Mouse (Mus musculus) megakaryocyte progenitor cell, adult 5-6 weeks (primary cell): Measurements from ENCODE around the gene Cabp1. TPM values are rescaled to one million over a fixed set of nuclear protein-coding genes. Genes with fewer than 3 reads are reported as not detected.

Source experiments
- ATAC-seq: replicated peaks from 2 replicates; pipeline ENCODE4 v1.8.0; 2016; ENCODE audit warnings: mild to moderate bottlenecking, moderate TSS enrichment, inconsistent platforms; ENCODE audit not compliant: poor library complexity
- total RNA-seq, 2 experiments: library from RNA; stranded (forward) in 1 of 2; stranded (reverse) in 1 of 2; fragments of 157-497, 149-512 nt in 1 of 2; fragments of 200-1000 nt in 1 of 2; gene quantifications; 2 replicates each; pipeline versions ENCODE4 v1.2.3 to v1.2.4; 2015 to 2017

The Cabp1 gene
- total RNA-seq, 2 experiments from 2014 or later, result not detected

DNA sequence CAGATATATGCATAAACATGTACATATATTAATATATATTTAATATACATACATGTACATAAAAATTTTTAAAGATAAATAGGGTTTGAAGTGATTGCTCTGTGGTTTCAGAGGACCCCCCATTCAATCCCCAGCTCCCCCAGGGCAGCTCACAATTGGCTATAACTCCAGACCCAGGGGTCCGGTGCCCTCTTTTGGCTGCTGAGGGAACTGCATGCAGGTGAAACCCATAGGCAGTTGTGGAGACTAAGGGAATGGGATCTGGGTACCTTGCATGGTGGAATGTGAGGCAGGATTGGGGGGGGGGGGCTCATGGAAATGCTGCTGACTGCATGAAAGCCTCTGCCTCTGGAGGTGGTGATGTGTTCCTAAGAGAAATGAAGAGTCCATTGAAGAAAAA, 16.2 kb upstream of the Cabp1 start:
- ATAC-seq, result peak; percentile 68; the same call in 1 of the 2 replicates

GRCm38 (mm10) chr5:115208601-115209000, 14.4 kb upstream of the Cabp1 start:
- no peak for ATAC-seq

DNA sequence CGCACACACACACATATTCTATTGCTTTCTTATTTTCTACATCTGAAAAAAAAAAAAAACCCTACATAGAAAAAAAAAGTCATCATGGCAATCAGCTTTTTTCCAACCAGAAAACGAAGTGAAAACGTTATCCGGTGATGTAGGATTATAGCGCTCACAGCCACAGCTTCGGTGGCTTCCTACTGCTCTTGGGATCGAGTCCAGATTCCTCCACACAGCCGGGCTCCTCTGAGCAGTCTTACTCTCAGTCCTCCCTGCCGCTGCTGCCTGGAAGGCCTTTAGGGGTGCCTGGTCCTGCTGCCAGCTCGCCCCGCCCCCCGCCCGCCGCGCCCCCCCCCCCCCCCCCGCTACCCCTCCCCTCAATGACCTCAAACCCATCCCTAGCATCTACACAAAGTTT, 13.7 kb upstream of the Cabp1 start:
- ATAC-seq, result no peak

DNA sequence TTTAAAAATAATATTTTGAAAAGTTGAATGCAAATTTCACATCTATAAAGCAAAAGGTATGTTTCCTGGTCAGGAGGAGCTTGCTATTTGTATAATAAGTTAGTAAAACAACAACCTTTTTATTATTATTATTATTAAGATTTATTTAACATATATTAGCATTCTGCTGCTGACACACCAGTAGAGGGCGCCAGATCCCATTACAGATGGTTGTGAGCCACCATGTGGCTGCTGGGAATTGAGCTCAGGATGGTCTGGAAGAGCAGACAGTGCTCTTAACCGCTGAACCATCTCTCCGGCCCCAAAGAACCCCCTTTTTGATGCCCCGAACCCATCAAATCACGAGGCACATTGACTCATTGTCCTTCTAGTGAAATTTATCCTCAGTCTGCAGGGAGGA, 13.1 kb upstream of the Cabp1 start:
- no peak for ATAC-seq

DNA sequence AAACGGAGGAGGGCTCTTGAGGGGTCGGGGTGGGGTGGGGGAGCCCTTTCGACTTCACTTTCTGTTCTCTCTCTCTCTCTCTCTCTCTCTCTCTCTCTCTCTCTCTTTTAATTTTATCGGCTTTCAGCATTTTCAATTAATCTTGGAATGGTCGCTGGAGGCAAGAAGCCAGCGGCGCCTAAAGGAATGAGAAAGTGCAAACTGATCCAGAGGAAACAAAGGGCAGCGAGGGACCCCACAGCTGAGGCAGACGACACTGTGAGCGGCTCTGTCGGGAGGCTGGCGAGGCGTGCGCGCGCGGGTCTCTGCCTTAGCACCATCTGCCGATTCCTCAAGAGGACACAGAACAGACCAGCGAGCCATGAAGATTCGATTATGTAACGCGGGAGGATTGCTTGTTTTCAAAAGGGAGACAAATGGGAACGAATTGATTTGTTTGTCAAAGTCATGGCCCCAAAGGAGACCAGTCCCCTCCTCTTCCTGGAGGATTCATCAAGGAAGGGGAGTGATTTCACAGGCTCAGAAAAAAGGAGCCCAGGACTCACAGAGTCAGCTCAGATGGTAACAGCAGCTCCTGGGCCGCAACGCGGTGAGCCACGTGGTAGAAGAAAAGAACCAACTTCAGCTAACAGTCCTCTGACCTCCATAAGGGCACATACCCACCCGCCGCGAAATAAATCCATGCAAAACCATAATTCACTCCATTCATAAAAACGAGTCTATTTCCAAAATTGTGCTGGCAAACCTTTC, 10.6 kb upstream of the Cabp1 start:
- no peak for ATAC-seq

GRCm38 (mm10) chr5:115203735-115204561, 9.8 kb upstream of the Cabp1 start:
- no peak for ATAC-seq

DNA sequence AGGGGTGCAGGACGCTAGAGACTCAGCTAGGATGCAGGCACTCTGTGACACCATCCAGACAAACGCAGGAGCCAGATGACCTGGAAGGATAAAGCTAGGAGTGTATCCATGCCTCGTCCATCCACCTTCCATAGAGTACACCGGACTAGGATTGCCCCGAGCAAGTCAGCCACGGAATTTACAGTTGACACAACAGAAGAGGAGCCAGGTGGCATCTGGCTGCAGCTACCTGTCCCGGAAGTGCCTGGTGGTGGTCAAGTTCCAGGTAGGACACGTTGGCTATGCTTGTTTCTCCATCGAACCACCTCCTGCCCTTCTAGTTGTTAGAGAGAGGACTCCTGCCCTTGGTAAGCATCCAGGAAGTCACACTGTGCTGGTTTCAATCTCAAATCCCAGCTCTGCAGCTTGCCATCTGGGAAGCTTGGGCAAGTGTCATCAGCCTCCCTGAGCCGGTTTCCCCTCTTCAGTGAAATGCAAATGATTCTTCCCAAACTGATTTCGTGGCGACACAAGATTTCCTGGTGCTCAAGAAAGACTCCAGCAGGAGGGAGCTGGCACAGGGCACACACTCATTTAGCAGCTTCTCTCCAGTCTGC, 543 bp upstream of the Cabp1 start:
- no peak for ATAC-seq

DNA sequence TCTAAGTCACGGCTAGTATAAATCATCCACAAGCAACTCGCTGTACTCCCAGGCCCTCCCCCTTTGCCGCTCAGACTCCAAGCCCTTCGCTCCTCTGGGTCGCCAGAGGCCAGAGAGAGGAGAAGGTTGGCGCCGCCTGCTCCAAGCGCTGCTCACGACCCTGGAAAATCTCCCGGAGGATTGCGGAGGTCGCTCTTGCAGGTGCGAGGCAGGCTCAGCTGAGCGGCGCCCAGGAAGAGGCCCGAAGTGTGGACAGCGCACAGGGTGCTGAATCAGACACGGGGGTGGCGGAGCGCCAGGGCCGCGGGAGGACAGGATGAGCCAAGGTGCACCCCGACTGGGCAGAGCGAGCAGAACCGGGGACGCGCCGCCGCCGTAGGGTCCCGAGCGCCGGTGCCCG, 955 bp downstream of the Cabp1 start:
- ATAC-seq, result peak; percentile 67

- no peak for ATAC-seq
These were observed 1.4 kb downstream of the Cabp1 start for GRCm38 (mm10) chr5:115192828-115193195.

GRCm38 (mm10) chr5:115191880-115192827, 2.0 kb downstream of the Cabp1 start:
- no peak for ATAC-seq

DNA sequence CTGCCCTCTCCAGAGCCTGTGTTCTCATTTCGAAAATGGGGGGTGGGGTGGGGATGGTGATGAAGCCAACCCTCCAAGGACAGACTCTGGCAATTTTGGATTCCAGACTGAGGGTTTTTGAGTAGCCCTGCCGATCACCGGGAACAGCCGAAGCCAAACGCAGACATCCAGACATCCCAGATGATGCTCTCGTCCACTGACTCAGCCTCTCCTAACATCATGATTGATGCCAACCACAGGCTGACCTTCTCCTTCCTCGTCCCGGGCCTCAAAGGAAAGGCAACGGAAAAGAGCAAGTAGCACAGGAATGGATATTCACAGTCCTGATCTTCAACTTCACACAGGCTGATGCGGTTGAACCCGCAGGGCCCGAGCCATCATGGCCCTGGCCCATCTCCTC, 4.1 kb downstream of the Cabp1 start:
- no peak for ATAC-seq

- peak; percentile 47 for ATAC-seq
These were observed 5.4 kb downstream of the Cabp1 start for GRCm38 (mm10) chr5:115188824-115189223.

- ATAC-seq, result peak; percentile 81
These were observed 6.7 kb downstream of the Cabp1 start for GRCm38 (mm10) chr5:115187188-115188131.

- no peak for ATAC-seq
These were observed 7.7 kb downstream of the Cabp1 start for GRCm38 (mm10) chr5:115186371-115187073.

DNA sequence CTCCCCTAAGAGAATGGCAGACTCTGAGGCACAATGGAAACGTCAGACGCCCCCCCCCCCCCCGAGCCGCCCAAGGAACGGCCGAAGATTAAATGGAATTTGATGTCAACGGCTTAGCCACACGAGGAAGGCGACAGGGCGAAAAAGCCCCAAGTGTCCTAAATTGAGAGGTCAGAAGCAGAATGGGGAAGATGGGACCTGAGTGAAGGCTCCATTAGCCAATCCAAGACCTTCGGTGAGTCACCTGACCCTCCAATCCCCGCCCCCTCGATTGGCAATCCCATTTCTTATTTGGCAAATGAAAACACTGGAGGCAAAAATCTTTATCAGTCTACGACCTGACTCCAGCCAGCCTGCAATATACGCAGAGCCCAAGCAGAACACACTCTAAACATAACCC, 9.5 kb downstream of the Cabp1 start:
- no peak for ATAC-seq

DNA sequence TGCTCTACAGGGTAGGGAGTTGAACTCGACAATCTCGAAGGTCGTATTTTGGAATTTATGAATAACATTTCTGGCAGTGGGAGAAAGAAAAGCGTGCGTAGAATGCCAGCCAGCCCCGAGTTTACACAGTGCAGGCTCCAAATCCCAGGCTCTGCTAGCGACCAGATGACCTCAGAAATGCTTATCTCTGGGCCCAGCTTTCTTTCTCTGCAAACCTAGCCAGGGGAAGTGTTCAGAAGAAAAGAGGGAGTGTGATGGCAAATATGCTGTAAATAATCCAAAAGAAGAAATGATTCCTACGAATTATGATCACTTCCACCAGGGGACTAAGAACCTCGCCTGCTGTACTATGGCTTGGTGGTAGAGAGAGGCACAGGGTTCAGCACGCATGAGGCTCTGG, 10.7 kb downstream of the Cabp1 start:
- ATAC-seq, result no peak

GRCm38 (mm10) chr5:115182925-115183324, 11.3 kb downstream of the Cabp1 start:
- ATAC-seq, result no peak

DNA sequence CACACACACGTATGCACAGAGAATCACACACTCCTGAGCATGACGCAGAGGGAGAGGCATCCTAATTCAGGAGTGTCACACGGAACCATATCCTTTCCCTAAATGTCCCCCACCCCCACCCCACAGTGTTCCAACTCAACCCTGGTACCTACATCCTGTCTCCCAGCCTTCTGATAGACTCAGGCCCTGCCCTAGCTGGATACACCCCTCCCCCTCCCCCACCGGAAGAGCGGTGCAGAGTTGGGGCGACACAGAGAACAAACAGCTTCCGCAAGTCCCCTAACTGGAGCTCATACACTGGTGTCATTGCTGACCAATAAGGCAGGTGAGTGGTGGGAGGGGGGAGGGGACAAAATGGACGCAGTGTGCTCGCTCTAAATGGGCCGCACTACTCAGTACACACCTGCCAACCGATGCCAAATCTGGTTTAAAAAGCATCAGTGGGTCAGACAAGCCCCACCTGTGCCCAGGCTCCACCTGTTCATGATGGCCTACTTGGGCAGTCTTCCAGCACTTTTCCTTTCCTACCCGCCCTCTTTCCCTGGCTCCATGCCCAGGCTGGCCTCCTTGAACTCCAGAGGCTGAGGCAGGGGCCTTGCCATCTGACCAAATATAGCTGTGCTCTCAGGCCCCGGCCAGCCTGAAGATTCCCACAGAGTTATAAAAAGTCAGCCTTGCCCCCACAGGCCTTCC, 12.8 kb downstream of the Cabp1 start:
- 0 out of 2 replicates have a peak, but pooled peaks have one; percentile 6 for ATAC-seq
